Mouse (Mus musculus): ENCODE results near the gene Vmn1r89. TPM values are rescaled to one million over a fixed set of nuclear protein-coding genes. Genes with fewer than 3 reads are reported as not detected.

Gene Vmn1r89
- polyA plus RNA-seq, 1 experiment from 2014 or later: not detected

Other genes starting within 250 kb of the Vmn1r89 start
- 6.1 and 6.3 TPM in 2 replicates for gene Zfp324, start 247.2 kb upstream of the Vmn1r89 start, polyA plus RNA-seq (2014; fragmentation: Nextera tagmentation; extraction: Ambion mirVana)
- gene Zfp446, start 235.2 kb upstream of the Vmn1r89 start, polyA plus RNA-seq (2014; fragmentation: Nextera tagmentation; extraction: Ambion mirVana): 4.4 and 5.2 TPM in 2 replicates
- 0.08 TPM in 1 of 2 replicates, not detected in the other for gene Slc27a5, start 214.8 kb upstream of the Vmn1r89 start, polyA plus RNA-seq (2014; fragmentation: Nextera tagmentation; extraction: Ambion mirVana)
- gene Trim28, start 213.9 kb upstream of the Vmn1r89 start, polyA plus RNA-seq (2014; fragmentation: Nextera tagmentation; extraction: Ambion mirVana): 210 and 224 TPM in 2 replicates
- gene Zbtb45, start 203.0 kb upstream of the Vmn1r89 start, polyA plus RNA-seq (2014; fragmentation: Nextera tagmentation; extraction: Ambion mirVana): 12.8 and 17.2 TPM in 2 replicates
- 153 and 165 TPM in 2 replicates for gene Chmp2a, start 178.2 kb upstream of the Vmn1r89 start, polyA plus RNA-seq (2014; fragmentation: Nextera tagmentation; extraction: Ambion mirVana)
- 151 and 180 TPM in 2 replicates for gene Ube2m, start 174.7 kb upstream of the Vmn1r89 start, polyA plus RNA-seq (2014; fragmentation: Nextera tagmentation; extraction: Ambion mirVana)
- 1.4 and 1.8 TPM in 2 replicates for gene Mzf1, start 158.3 kb upstream of the Vmn1r89 start, polyA plus RNA-seq (2014; fragmentation: Nextera tagmentation; extraction: Ambion mirVana)
- gene Vmn1r85, start 117.8 kb upstream of the Vmn1r89 start, polyA plus RNA-seq (2014; fragmentation: Nextera tagmentation; extraction: Ambion mirVana): not detected in 2 replicates
- gene Vmn1r86, start 93.1 kb upstream of the Vmn1r89 start, polyA plus RNA-seq (2014; fragmentation: Nextera tagmentation; extraction: Ambion mirVana): not detected in 2 replicates
- gene Vmn1r87, start 72.9 kb upstream of the Vmn1r89 start, polyA plus RNA-seq (2014; fragmentation: Nextera tagmentation; extraction: Ambion mirVana): not detected in 2 replicates
- not detected in 2 replicates for gene Vmn1r88, start 53.5 kb upstream of the Vmn1r89 start, polyA plus RNA-seq (2014; fragmentation: Nextera tagmentation; extraction: Ambion mirVana)
- gene Lig1, start 64.3 kb downstream of the Vmn1r89 start, polyA plus RNA-seq (2014; fragmentation: Nextera tagmentation; extraction: Ambion mirVana): 53.4 and 57.5 TPM in 2 replicates
- 3.3 and 4.2 TPM in 2 replicates for gene Zswim9, start 65.7 kb downstream of the Vmn1r89 start, polyA plus RNA-seq (2014; fragmentation: Nextera tagmentation; extraction: Ambion mirVana)
- 0.38 and 0.55 TPM in 2 replicates for gene Pla2g4c, start 111.6 kb downstream of the Vmn1r89 start, polyA plus RNA-seq (2014; fragmentation: Nextera tagmentation; extraction: Ambion mirVana)
- not detected in 2 replicates for gene Cabp5, start 185.1 kb downstream of the Vmn1r89 start, polyA plus RNA-seq (2014; fragmentation: Nextera tagmentation; extraction: Ambion mirVana)
- not detected in 2 replicates for gene Bsph1, start 237.8 kb downstream of the Vmn1r89 start, polyA plus RNA-seq (2014; fragmentation: Nextera tagmentation; extraction: Ambion mirVana)

Data from heart, embryonic 14.5 days (tissue).